Mouse (Mus musculus) CH12.LX (cell line): ENCODE data around the gene Vtn. TPM values are rescaled to one million over a fixed set of nuclear protein-coding genes. Genes with fewer than 3 reads are reported as not detected.
A peak's percentile ranks its signal among the peaks of the same experiment; 100 is the strongest.

Experiments used
- DNase-seq: peaks from one replicate; pipeline ENCODE4 v3.0.0-alpha.2; 2013; ENCODE audit errors: extremely low read depth
- H3K27ac ChIP-seq: 2 replicates; pipeline ENCODE4 v1.5.1; 2012; ENCODE audit warnings: low read depth, mild to moderate bottlenecking, control low read depth, moderate library complexity; ENCODE audit not compliant: insufficient read depth
- H3K27me3 ChIP-seq: replicated peaks from 2 replicates; pipeline ENCODE3; 2012; ENCODE audit warnings: inconsistent platforms
- H3K36me3 ChIP-seq, 2 experiments: replicated peaks in 1 of 2; 2 replicates each; pipeline versions ENCODE3 to v1.6.1; 2012; ENCODE audit warnings: inconsistent platforms in 1 of 2, low read length in 1 of 2, mild to moderate bottlenecking in 1 of 2, mixed read lengths in 1 of 2, moderate library complexity in 1 of 2; ENCODE audit not compliant: control insufficient read depth in 1 of 2, insufficient read depth in 1 of 2
- H3K4me1 ChIP-seq, 2 experiments: 2 replicates each; pipeline ENCODE4 v1.6.1; 2012; ENCODE audit warnings: inconsistent platforms in 1 of 2, moderate library complexity in 1 of 2; ENCODE audit not compliant: insufficient read depth in 2 of 2, control insufficient read depth in 1 of 2
- H3K4me2 ChIP-seq: 2 replicates; pipeline ENCODE4 v1.6.1; 2012; ENCODE audit warnings: low read depth, mild to moderate bottlenecking, control low read depth; ENCODE audit not compliant: poor library complexity, insufficient read depth, severe bottlenecking
- H3K4me3 ChIP-seq, 3 experiments: fragments of 150-350 bp in 1 of 3; sonication (generic) in 1 of 3; replicated peaks in 1 of 3; 2 replicates each; pipeline versions ENCODE3 to v1.5.1; 2011 to 2012; ENCODE audit warnings: low read depth in 2 of 3, low read length in 2 of 3, mild to moderate bottlenecking in 2 of 3, moderate library complexity in 2 of 3, control low read depth in 1 of 3, improper control_type of control experiment in 1 of 3, inconsistent platforms in 1 of 3, mixed read lengths in 1 of 3; ENCODE audit not compliant: poor library complexity in 1 of 3
- H3K79me2 ChIP-seq: replicated peaks from 2 replicates; pipeline ENCODE4 v1.6.1; 2012; ENCODE audit warnings: mild to moderate bottlenecking, moderate library complexity; ENCODE audit not compliant: control insufficient read depth, poor library complexity, insufficient read depth, severe bottlenecking; ENCODE audit errors: extremely low read depth
- H3K9ac ChIP-seq: 2 replicates; pipeline ENCODE4 v1.6.1; 2012; ENCODE audit warnings: low read depth, mild to moderate bottlenecking, control low read depth, moderate library complexity; ENCODE audit not compliant: insufficient read depth
- H3K9me3 ChIP-seq: replicated peaks from 2 replicates; pipeline ENCODE3; 2012; ENCODE audit warnings: low read length, inconsistent platforms, mixed read lengths
- BHLHE40 ChIP-seq: IDR thresholded peaks from 2 replicates; pipeline ENCODE4 v1.6.1; 2011; ENCODE audit warnings: mild to moderate bottlenecking, low read depth, low read length, improper control_type of control experiment
- CHD1 ChIP-seq: IDR thresholded peaks from 2 replicates; pipeline ENCODE4 v1.6.1; 2012; ENCODE audit warnings: low read depth, low read length, improper control_type of control experiment, inconsistent platforms
- CHD2 ChIP-seq: IDR thresholded peaks from 2 replicates; pipeline ENCODE4 v1.6.1; 2011; ENCODE audit warnings: low read length, improper control_type of control experiment
- E2F4 ChIP-seq: IDR thresholded peaks from 2 replicates; pipeline ENCODE4 v1.6.1; 2011; ENCODE audit warnings: low read depth, low read length, improper control_type of control experiment; ENCODE audit not compliant: insufficient replicate concordance
- EP300 ChIP-seq: IDR thresholded peaks from 2 replicates; pipeline ENCODE4 v1.6.1; 2011; ENCODE audit warnings: low read length, improper control_type of control experiment
- ETS1 ChIP-seq: conservative IDR thresholded peaks from 2 replicates; pipeline ENCODE4 v1.6.1; 2012; ENCODE audit warnings: low read depth, mild to moderate bottlenecking, inconsistent platforms, low read length, improper control_type of control experiment, moderate library complexity
- GABPA ChIP-seq: IDR thresholded peaks from 2 replicates; pipeline ENCODE4 v1.6.1; 2012; ENCODE audit warnings: low read depth, low read length, improper control_type of control experiment, inconsistent platforms; ENCODE audit not compliant: insufficient replicate concordance
- HCFC1 ChIP-seq: IDR thresholded peaks from 2 replicates; pipeline ENCODE4 v1.6.1; 2012; ENCODE audit warnings: low read depth, mild to moderate bottlenecking, inconsistent platforms, low read length, improper control_type of control experiment
- JUN ChIP-seq: IDR thresholded peaks from 2 replicates; pipeline ENCODE4 v1.6.1; 2011; ENCODE audit warnings: low read depth, mild to moderate bottlenecking, low read length, improper control_type of control experiment, moderate library complexity; ENCODE audit not compliant: insufficient read depth
- MAZ ChIP-seq: IDR thresholded peaks from 2 replicates; pipeline ENCODE4 v1.6.1; 2012; ENCODE audit warnings: low read depth, mild to moderate bottlenecking, inconsistent platforms, low read length, improper control_type of control experiment, moderate library complexity
- PAX5 ChIP-seq: IDR thresholded peaks from 2 replicates; pipeline ENCODE4 v1.6.1; 2012; ENCODE audit warnings: low read length, inconsistent platforms, mixed read lengths
- POLR2A ChIP-seq: IDR thresholded peaks from 2 replicates; pipeline ENCODE4 v1.6.1; 2011; ENCODE audit warnings: low read depth, mild to moderate bottlenecking, improper control_type of control experiment, low read length
- SIN3A ChIP-seq: IDR thresholded peaks from 2 replicates; pipeline ENCODE4 v1.6.1; 2012; ENCODE audit warnings: low read length, improper control_type of control experiment, inconsistent platforms
- ZC3H11A ChIP-seq: IDR thresholded peaks from 2 replicates; pipeline ENCODE4 v1.6.1; 2012; ENCODE audit warnings: low read depth, mild to moderate bottlenecking, inconsistent platforms, low read length, improper control_type of control experiment
- ZMIZ1 ChIP-seq: IDR thresholded peaks from 2 replicates; pipeline ENCODE4 v1.6.1; 2012; ENCODE audit warnings: low read depth, mild to moderate bottlenecking, inconsistent platforms, low read length, improper control_type of control experiment
- ZNF384 ChIP-seq: IDR thresholded peaks from 2 replicates; pipeline ENCODE4 v1.6.1; 2012; ENCODE audit warnings: low read depth, low read length, improper control_type of control experiment, inconsistent platforms
- dilution Hi-C: fragments of 300-500 bp; cut with MboI; formaldehyde crosslinking; loops from 2 replicates; pipeline ENCODE4 v1.14.3; 2020; ENCODE audit warnings: low sequenced_read_pairs; ENCODE audit not compliant: extremely low pct_unique_long_range_greater_than_20kb, extremely low pct_ligation_motif_present
- in situ Hi-C: fragments of 300-500 bp; cut with MboI; formaldehyde crosslinking; loops from 3 replicates; pipeline ENCODE4 v1.14.3; 2019; ENCODE audit warnings: low sequenced_read_pairs, low pct_ligation_motif_present, low pct_unique_long_range_greater_than_20kb, mixed read lengths
- polyA plus RNA-seq: library from polyadenylated mRNA; unstranded; fragments of >175 nt; gene quantifications from 2 replicates; pipeline ENCODE4 v1.2.1, GENCODE M21; 2012; ENCODE audit warnings: low read depth; ENCODE audit not compliant: insufficient read length
- total RNA-seq, 2 experiments: library from RNA; depleted of rRNA; stranded (reverse); fragments of 300-350 nt in 1 of 2; fragments of >200 nt in 1 of 2; gene quantifications; 2 replicates each; pipeline ENCODE4 v1.2.3; 2012 to 2014

The Vtn gene
- total and polyA plus RNA-seq, 3 experiments, result not detected

- no peaks in the 10 kb centered on the region for H3K27me3 ChIP-seq
- H3K4me2 ChIP-seq, result no peak overlapping the region
- DNase-seq, result no peak
- H3K9me3 ChIP-seq, result no peaks in the 10 kb centered on the region
- H3K4me3 ChIP-seq, result no peak overlapping the region
- TF ChIP-seq SIN3A (no peak), ZC3H11A (no peak), ETS1 (no peak), ZNF384 (no peak), GABPA (no peak), JUN (no peak)
- H3K79me2 ChIP-seq, result no peaks in the 10 kb centered on the region
- H3K27ac ChIP-seq, result no peak overlapping the region
- dilution Hi-C loops (no loop called here), in situ Hi-C loops (no loop called here)
- H3K36me3 ChIP-seq, result peaks cover 91 to 100% of the 10 kb centered on the region in 2 experiments
- H3K4me1 ChIP-seq, result peaks cover 0 to 7% of the 10 kb centered on the region in 2 experiments; a peak in 2 of 4 replicates
- no peak overlapping the region for H3K9ac ChIP-seq
Observed at GRCm38 (mm10) chr11:78523241-78523955, 24.5 kb downstream of the Vtn start.

GRCm38 (mm10) chr11:78524838-78525237, 25.9 kb downstream of the Vtn start:
- Histone ChIP-seq H3K79me2 (0 out of 2 replicates have a peak, but pooled peaks cover 1% of the 10 kb centered on the region), H3K27me3 (no peaks in the 10 kb centered on the region), H3K27ac (no peak overlapping the region), H3K4me3 (no peak overlapping the region), H3K9me3 (no peaks in the 10 kb centered on the region), H3K9ac (no peak overlapping the region), H3K4me2 (no peak overlapping the region), H3K36me3 (peaks cover 93 to 100% of the 10 kb centered on the region in 2 experiments), H3K4me1 (peaks cover under 1 to 14% of the 10 kb centered on the region in 2 experiments; a peak in 2 of 4 replicates)
- in situ Hi-C loops (no loop called here), dilution Hi-C loops (no loop called here)
- DNase-seq, result no peak
- TF ChIP-seq POLR2A (no peak), CHD2 (no peak), E2F4 (no peak), BHLHE40 (no peak), ZMIZ1 (no peak), CHD1 (no peak), MAZ (no peak)

GRCm38 (mm10) chr11:78528714-78529113, 29.8 kb downstream of the Vtn start:
- dilution Hi-C loops (no loop called here), in situ Hi-C loops (no loop called here)
- Histone ChIP-seq H3K4me2 (no peak overlapping the region), H3K4me3 (no peak overlapping the region), H3K4me1 (peaks cover 7 to 23% of the 10 kb centered on the region in 2 experiments; a peak in 2 of 4 replicates), H3K79me2 (peaks cover 36% of the 10 kb centered on the region), H3K9me3 (no peaks in the 10 kb centered on the region), H3K9ac (no peak overlapping the region), H3K27me3 (no peaks in the 10 kb centered on the region), H3K36me3 (peaks cover 67 to 89% of the 10 kb centered on the region in 2 experiments), H3K27ac (no peak overlapping the region)
- no peak for DNase-seq
- TF ChIP-seq HCFC1 (no peak), EP300 (no peak), PAX5 (peak; percentile 95), ZC3H11A (no peak)
